ENCODE assay signal across 8 mouse cellular contexts in genomic region chr15:83099533-83100331, GRCm38 (mm10). TPM values are rescaled to one million over a fixed set of nuclear protein-coding genes. Genes with fewer than 3 reads are reported as not detected.
DNase-seq lines count a peak whose midpoint lies in the region; ATAC-seq and TF ChIP-seq lines count a peak whose summit lies in the region.

No protein-coding gene starts in this region.

- peak overlapping the region; percentile 75 for H3K4me3 ChIP-seq in erythroblast, embryonic 14.5 days (replicated peaks)
- H3K4me3 ChIP-seq in heart, embryonic 15.5 days: peak overlapping the region; percentile 75
- H3K4me3 ChIP-seq in lung, postnatal 0 days (ENCODE audit: low read depth, low read length): peak overlapping the region; percentile 63

- WGBS in heart, embryonic 15.5 days: 4% methylated on average over 31 of the region's 31 CpGs
- 2% methylated on average over 31 of the region's 31 CpGs for WGBS in lung, postnatal 0 days

- TF ChIP-seq EP300 in lung, postnatal 0 days (IDR thresholded peaks at IDR 0.05): no peak; the same call in 1 of the 2 replicates

- H3K4me2 ChIP-seq in heart, embryonic 15.5 days: peak overlapping the region; percentile 92
- H3K4me2 ChIP-seq in lung, postnatal 0 days (replicated peaks; ENCODE audit: low read depth, low read length): peak overlapping the region; percentile 93

- no peaks in the 10 kb centered on the region for H3K36me3 ChIP-seq in erythroblast, embryonic 14.5 days (ENCODE audit: control insufficient read depth)
- H3K36me3 ChIP-seq in heart, embryonic 15.5 days: no peaks in the 10 kb centered on the region
- H3K36me3 ChIP-seq in lung, postnatal 0 days (ENCODE audit: insufficient read depth, low read length): no peaks in the 10 kb centered on the region

- no peaks in the 10 kb centered on the region for H3K9me3 ChIP-seq in erythroblast, embryonic 14.5 days (ENCODE audit: control insufficient read depth, low read length)
- H3K9me3 ChIP-seq in heart, embryonic 15.5 days (replicated peaks): no peaks in the 10 kb centered on the region
- no peaks in the 10 kb centered on the region for H3K9me3 ChIP-seq in lung, postnatal 0 days (ENCODE audit: low read length)

- TF ChIP-seq CTCF in lung, postnatal 0 days (IDR thresholded peaks at IDR 0.05): 0 out of 2 replicates have a peak, but pooled peaks have one; percentile 6

- H3K9ac ChIP-seq in heart, embryonic 15.5 days: peak overlapping the region; percentile 90
- H3K9ac ChIP-seq in lung, postnatal 0 days (replicated peaks; ENCODE audit: low read depth): peak overlapping the region; percentile 82

- peaks cover 17% of the 10 kb centered on the region for H3K4me1 ChIP-seq in erythroblast, embryonic 14.5 days (ENCODE audit: control insufficient read depth)
- peaks cover 21% of the 10 kb centered on the region for H3K4me1 ChIP-seq in heart, embryonic 15.5 days (replicated peaks)
- peaks cover 9% of the 10 kb centered on the region; the same call in 1 of the 2 replicates for H3K4me1 ChIP-seq in lung, postnatal 0 days (ENCODE audit: insufficient read depth, low read depth, low read length)

- DNase-seq in adrenal gland, postnatal 10 days: peak; percentile 98
- peak; percentile 97 for DNase-seq in kidney, postnatal 10 days
- DNase-seq in lung, postnatal 0 days (ENCODE audit: low spot score): peak; percentile 97
- peak; percentile 89 for DNase-seq in ovary, adult 18-20 months (ENCODE audit: low spot score)
- DNase-seq in thymus, postnatal 14 days: peak; percentile 95

- peak; percentile 98 for ATAC-seq in CD4-positive, CD25-positive, alpha-beta regulatory T cell, adult 4 months
- ATAC-seq in heart, embryonic 15.5 days (replicated peaks; ENCODE audit: insufficient number of reproducible peaks, insufficient read depth, low FRiP score, low read depth): peak; percentile 91
- peak; percentile 98 for ATAC-seq in lung, postnatal 0 days

- peaks cover 16% of the 10 kb centered on the region for H3K27me3 ChIP-seq in erythroblast, embryonic 14.5 days (ENCODE audit: control insufficient read depth)
- no peaks in the 10 kb centered on the region for H3K27me3 ChIP-seq in heart, embryonic 15.5 days
- H3K27me3 ChIP-seq in lung, postnatal 0 days (replicated peaks; ENCODE audit: insufficient read depth, low read length): no peaks in the 10 kb centered on the region

- H3K27ac ChIP-seq in heart, embryonic 15.5 days: peak overlapping the region; percentile 86
- H3K27ac ChIP-seq in lung, postnatal 0 days (ENCODE audit: low read length): peak overlapping the region; percentile 32; the same call in 1 of the 2 replicates

RNA-seq across cellular contexts. Expression of gene Serhl, which starts 10.4 kb away (rescaled TPM):
- polyA plus RNA-seq in CD4-positive, CD25-positive, alpha-beta regulatory T cell, adult 4 months (2017; shearing (Covaris generic)): 10 to 100 TPM; 81.9 to 88.8 TPM
- 10 to 100 TPM; 71.2 to 89.2 TPM for total RNA-seq in adrenal gland, postnatal 10 days (2021)
- 0.07 and 0.31 TPM in 2 replicates for polyA plus RNA-seq in erythroblast, embryonic 14.5 days (2012)
- polyA plus RNA-seq in heart, embryonic 15.5 days (2015; fragmentation: Nextera tagmentation; extraction: Ambion mirVana): 61.5 and 66.3 TPM in 2 replicates
- 50.9 and 53.9 TPM in 2 replicates for polyA plus RNA-seq in lung, postnatal 0 days (2015; fragmentation: Nextera tagmentation; extraction: Ambion mirVana)

RNA-seq across cellular contexts. Expression of gene Rrp7a, which starts 22.9 kb away (rescaled TPM):
- 10 to 100 TPM; 75.7 to 97.2 TPM for polyA plus RNA-seq in CD4-positive, CD25-positive, alpha-beta regulatory T cell, adult 4 months (2017; shearing (Covaris generic))
- total RNA-seq in adrenal gland, postnatal 10 days (2021): 10 to 100 TPM; 75.1 to 75.6 TPM
- 3.3 and 5.1 TPM in 2 replicates for polyA plus RNA-seq in erythroblast, embryonic 14.5 days (2012)
- polyA plus RNA-seq in heart, embryonic 15.5 days (2015; fragmentation: Nextera tagmentation; extraction: Ambion mirVana): 35.0 and 42.6 TPM in 2 replicates
- 38.2 and 40.2 TPM in 2 replicates for polyA plus RNA-seq in lung, postnatal 0 days (2015; fragmentation: Nextera tagmentation; extraction: Ambion mirVana)

RNA-seq across cellular contexts. Expression of gene Poldip3, which starts 49.5 kb away (rescaled TPM):
- 100 to 1,000 TPM; 168 to 222 TPM for polyA plus RNA-seq in CD4-positive, CD25-positive, alpha-beta regulatory T cell, adult 4 months (2017; shearing (Covaris generic))
- 10 to 100 TPM; 85.1 to 90.9 TPM for total RNA-seq in adrenal gland, postnatal 10 days (2021)
- polyA plus RNA-seq in erythroblast, embryonic 14.5 days (2012): 7.8 and 8.4 TPM in 2 replicates
- polyA plus RNA-seq in heart, embryonic 15.5 days (2015; fragmentation: Nextera tagmentation; extraction: Ambion mirVana): 59.0 and 83.2 TPM in 2 replicates
- 77.0 and 78.8 TPM in 2 replicates for polyA plus RNA-seq in lung, postnatal 0 days (2015; fragmentation: Nextera tagmentation; extraction: Ambion mirVana)

Comparison
In these comparisons a context has a peak if more than half of its experiments do, and no peak if none do; other contexts are left out.
1. Peak in every context shown above with its lines: DNase-seq, ATAC-seq, H3K4me3 ChIP-seq and H3K27ac ChIP-seq.
2. RNA of gene Serhl, which starts 10.4 kb away (polyA plus RNA-seq): 81.9 to 88.8 TPM in CD4-positive, CD25-positive, alpha-beta regulatory T cell, adult 4 months, 61.5 to 66.3 TPM in heart, embryonic 15.5 days and 50.9 to 53.9 TPM in lung, postnatal 0 days; 0.07 to 0.31 TPM in erythroblast, embryonic 14.5 days; every median in the first group is over 10 times any median in the second.